Mouse (Mus musculus) gastrocnemius, adult 8-10 months (tissue): ENCODE results near the gene Gm20715. TPM values are rescaled to one million over a fixed set of nuclear protein-coding genes. Genes with fewer than 3 reads are reported as not detected.
"Not testable (repeated sequence)": the region's sequence is repeated elsewhere in the genome, so short reads cannot be mapped to it uniquely, and the experiment has no call there.

Experiments used
- DNase-seq, 2 experiments: peaks; one replicate each; pipeline ENCODE4 v3.0.0; 2022; ENCODE audit warnings: low spot score in 2 of 2
- total RNA-seq, 4 experiments: library from RNA; stranded (reverse); gene quantifications; 2 replicates each; pipeline ENCODE4 v1.2.4; 2022

Gm20715 gene
- total RNA-seq: not detected

GRCm38 (mm10) chr7:6410043-6410442 is at the start of gene Gm20715:
TSS of gene Gm20715 (plus strand) at chr7:6410277.
- peak; percentile 83 to 87 for DNase-seq

- DNase-seq: no peak
These were observed 49.5 kb upstream of the Gm20715 start for GRCm38 (mm10) chr7:6360477-6361060.

- DNase-seq: no peak
These were observed 48.3 kb upstream of the Gm20715 start for GRCm38 (mm10) chr7:6361756-6362155.

- peak; percentile 98 to 99 for DNase-seq
These were observed 47.6 kb upstream of the Gm20715 start for GRCm38 (mm10) chr7:6362268-6363046.

DNA sequence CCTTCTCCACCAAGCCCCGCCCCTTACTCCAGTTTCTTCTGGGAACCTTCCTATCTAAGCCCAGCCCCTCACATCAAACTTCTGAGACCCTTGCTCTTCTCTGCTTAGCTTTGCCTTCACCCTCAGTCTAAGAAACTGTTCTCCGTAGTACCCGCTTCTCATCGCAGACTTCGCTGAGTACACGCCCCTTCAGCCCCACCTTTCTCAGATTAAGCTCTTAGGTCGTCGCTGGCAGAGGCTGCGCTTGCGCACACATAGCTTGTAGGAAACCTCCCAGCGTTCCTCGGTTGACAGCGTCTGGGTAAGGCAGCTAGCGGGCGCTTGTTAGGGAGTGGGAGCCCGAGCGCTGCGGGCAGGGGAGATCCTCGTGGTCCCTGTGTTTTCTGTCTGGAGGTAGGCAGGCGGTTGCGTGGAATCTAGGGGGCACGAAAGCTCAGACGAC is 47.0 kb upstream of the Gm20715 start, which contains the start of gene Zfp78:
Gene Zfp78 (plus strand): TSS at position 234 of the 442 bp plus-strand sequence.
- DNase-seq: peak in 1 of 2 experiments; percentile 78

DNA sequence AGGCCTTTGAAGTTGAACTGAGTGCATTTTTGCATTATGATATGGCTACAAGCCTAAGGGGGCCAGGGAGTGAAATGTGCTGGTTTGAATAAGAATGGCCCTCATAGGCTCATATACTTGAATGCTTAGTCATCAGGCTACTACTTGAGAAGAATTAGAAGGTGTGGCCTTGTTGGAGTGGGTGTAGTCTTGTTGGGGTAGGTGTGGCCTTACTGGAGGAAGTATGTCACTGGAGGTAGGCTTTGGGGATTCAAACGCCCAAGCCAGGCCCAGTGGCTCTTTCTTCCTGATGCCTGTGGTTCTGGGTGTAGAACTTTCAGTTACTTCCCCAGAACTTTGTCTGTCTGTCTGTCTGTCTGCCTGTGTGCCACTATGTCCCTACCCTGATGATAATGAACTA is 45.3 kb upstream of the Gm20715 start:
- no peak for DNase-seq

DNA sequence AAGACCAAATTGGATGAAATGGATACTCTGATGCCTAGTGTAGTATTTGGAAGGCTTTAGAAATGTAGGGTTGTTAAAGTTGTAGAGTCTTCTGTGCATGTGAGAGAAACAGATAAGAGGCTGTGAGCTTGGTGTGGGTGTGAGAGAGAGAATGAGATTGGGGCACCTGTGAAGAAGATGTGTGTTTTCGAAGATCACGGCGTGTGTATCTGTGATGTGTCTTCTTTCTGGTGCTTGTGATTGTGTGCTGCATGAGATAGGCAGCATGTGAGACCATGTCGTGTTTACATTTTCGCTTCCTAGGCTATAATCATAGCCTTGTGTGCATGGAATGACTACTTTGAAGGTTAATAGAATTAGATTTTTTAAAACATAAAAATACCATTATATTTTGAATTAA is 42.9 kb upstream of the Gm20715 start:
- DNase-seq: no peak

GRCm38 (mm10) chr7:6368146-6368545 is 41.9 kb upstream of the Gm20715 start:
- not testable (repeated sequence) for DNase-seq

- no peak for DNase-seq
These were observed 40.6 kb upstream of the Gm20715 start for GRCm38 (mm10) chr7:6369460-6369859.

- DNase-seq: no peak
These were observed 37.1 kb upstream of the Gm20715 start for GRCm38 (mm10) chr7:6372993-6373392.

DNA sequence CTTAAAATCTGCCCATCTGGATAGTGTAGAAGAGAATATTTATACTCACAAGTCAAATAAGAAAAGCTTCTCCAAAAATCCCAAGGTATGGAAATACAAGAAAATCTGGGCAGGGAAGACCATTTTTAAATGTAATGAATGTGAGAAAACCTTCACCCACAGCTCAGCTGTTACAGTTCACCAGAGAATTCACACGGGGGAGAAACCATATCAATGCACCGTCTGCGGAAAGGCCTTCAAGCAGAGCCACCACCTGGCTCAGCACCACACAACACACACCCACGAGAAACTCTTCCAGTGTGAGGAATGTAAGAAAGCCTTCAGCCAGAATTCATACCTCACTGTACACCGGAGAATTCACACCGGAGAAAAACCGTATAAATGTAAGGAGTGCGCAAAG is 31.6 kb upstream of the Gm20715 start:
- DNase-seq: no peak

DNA sequence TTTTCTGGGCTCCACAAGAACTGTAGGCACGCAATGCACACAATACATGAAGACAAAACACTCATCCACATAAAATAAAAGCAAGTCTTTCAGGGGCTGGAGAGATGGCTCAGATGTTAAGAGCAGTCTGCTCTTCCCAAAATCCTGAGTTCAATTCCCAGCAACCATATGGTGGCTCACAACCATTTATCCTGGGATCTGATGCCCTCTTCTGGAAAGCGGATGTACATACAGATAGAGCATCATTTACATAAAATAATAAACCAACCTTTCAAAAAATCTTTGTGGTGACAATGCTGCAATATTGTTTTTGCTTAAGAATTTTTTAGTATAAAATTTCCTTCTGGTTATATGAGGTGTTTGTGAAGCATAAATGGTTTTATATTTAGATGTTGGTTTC is 28.6 kb upstream of the Gm20715 start:
- DNase-seq: no peak

DNA sequence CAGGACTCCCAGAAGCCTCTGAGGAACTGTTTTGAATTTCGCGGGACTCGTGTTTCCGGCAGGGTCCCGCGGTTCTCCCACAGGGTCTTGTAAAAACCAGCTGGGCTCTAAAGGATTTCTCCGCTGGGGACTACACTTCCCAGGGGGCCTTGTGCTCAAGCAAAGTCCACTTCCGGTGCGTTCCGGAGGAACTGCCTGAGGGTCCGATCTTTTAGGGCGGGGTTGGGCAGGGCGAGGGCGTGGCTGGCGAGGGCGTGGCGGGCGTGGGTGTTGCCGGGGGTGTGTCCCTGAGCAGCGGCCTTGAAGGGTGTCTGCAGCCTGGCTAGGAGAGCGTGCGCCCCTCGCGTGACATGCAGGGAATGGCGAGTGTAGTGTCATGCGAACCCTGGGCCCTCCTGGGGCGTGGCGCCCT is 27.0 kb upstream of the Gm20715 start, which contains the start of gene Zfp28:
Gene Zfp28 (plus strand): TSS at position 252 of the 412 bp plus-strand sequence.
- DNase-seq: peak; percentile 83 to 88

DNA sequence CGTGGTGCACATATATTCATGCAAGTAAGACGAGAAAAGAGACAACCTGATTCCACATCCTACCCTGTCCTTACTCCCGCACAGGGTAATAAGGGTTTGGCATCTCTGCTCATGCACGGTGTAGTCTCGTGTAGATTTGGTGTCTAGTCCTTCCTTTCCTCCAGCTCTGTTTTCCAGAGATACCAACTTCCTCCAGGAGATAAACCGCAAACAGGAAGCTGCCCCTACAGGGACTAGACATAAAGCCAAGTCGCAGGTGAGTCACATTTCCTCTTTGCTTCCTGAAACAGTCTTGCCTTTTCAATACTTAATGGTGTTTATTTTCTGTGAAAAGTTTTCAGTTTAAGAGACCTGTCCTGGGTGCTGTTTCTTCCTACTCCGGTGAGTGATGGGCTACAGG is 26.1 kb upstream of the Gm20715 start:
- no peak for DNase-seq

DNA sequence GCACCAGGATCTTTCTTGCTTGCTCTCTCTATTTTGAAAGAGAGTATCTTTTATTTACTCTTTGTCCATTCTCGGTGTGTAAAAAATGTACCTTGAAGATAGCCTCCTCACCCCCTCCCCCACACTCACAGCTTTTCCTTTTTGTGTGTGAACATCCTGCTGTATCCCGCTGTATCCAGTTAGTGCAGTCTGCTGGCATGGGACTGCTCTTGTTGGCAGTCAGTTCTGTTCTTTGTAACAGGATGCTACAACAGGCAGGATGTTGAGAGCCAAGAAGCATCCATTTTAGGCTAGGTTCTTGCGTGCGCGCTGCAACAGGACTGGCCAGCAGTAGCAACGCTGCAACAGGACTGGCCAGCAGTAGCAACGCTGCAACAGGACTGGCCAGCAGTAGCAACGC is 23.1 kb upstream of the Gm20715 start:
- peak in 1 of 2 experiments; percentile 13 for DNase-seq

DNA sequence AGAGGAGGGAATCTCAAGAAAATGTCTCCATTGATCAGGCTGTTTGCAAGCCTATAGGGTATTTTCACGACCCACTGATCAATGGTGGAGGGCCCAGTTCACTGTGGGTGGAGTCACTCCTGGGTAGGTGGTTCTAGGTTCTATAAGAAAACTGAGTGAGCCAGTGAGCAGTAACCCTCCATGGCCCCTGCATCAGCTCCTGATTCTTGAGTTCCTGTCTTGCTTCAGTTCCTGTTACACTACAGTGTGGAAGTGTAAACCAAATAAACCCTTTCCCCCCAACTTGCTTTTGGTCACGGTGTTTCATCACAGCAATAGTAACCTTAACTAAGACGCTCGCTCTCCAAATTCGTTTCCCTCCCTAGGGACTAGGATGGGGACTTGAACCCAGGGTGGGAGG is 21.1 kb upstream of the Gm20715 start:
- DNase-seq: no peak

DNA sequence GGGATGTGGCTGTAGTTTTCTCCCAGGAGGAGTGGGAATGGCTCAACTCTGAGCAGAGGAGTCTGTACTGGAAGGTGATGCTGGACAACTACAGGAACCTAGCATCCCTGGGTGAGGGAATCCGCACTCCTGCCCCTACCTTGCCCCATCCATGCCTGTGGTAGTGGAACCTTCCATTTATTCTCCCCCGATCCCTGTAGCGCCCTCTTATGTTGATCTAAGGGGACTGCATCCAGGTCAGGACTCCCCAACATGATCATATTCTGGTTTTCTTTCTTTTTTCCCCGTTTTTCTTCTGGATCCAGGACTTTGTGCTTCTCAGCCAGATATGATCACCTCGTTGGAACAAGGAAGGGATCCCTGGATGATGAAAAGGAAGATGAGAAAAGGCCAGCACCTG is 20.6 kb upstream of the Gm20715 start:
- DNase-seq: no peak

DNA sequence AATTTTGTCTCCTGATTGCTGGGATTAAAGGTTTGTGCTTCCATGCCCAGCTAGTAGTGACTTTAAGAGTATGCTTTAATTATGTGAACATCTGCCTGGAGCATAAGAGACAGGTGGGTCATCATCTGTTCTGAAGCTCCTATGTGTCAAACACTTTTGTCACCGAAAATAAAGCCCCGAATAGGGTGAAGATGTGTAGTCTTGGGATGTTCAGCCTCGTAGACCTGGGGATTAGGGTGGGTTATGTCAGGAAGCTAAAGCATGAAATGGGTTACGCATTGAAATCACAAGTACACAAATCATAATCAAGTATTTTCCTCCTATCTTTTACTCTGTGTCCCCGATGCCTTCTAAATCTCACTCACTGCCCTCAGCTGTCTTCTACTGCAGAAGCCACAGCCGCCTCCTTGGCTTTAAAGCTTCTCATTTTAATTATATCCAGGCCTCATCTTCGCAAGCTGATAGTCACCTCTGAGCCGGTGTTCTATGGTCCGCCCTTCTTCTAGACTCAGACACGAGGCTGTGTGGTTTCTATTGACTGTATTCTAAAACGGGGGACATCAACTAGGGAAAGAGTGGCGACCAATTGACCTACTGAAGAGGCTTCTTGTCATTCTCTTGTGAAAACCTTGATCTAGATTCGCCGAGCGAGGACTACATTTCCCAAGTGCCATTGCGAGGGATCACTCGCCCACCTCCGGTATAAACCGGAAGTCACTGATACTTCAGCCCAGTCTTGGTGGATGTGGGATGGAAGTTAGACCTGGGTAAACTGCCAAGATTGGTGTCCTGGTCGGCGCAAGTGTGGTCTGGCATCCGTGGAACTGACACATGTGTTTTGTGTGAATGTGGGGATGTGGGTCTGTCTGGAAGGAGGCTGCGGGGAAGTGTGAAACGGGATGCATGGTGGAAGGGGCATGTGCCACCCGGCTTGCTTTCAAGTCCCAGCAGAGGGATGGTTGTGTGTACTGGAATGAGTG is 11.8 kb upstream of the Gm20715 start, which contains the start of gene Smim17:
Gene Smim17 (plus strand): TSS at position 720 of the 980 bp plus-strand sequence.
- DNase-seq: peak in 1 of 2 experiments; percentile 11

- no peak for DNase-seq
These were observed 4.8 kb downstream of the Gm20715 start for GRCm38 (mm10) chr7:6414626-6415441.

GRCm38 (mm10) chr7:6415442-6415787 is 5.3 kb downstream of the Gm20715 start:
- DNase-seq: no peak

DNA sequence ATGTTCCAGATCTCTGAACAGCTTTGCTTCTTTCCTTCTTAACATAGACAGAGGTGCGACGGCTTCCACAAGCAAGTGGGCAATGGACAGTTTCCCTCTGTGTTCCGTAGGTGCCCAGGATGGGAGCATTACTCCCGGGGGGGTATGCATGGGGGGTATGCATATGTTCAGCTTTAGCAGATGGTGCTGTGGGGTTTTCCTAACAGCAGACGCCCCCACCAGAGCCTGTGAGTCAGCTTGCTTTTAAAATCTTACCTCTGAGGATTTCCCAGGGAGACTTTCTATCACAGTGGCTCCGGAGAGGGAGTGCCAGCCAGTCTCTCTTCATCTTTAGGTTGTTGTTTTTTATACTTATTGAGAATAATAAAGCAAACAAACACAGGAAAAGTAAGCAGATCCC is 9.8 kb downstream of the Gm20715 start:
- DNase-seq: no peak
